Mouse (Mus musculus) mouse trophoblast stem cell (cell line): Measurements from ENCODE around the gene Srrm3.

Source experiments
- in situ Hi-C, 2 experiments: fragments of 300-500 bp; cut with MseI, MboI; formaldehyde crosslinking; loops; 2 replicates in 1 of 2; 3 replicates in 1 of 2; pipeline ENCODE4 v1.15.1; 2025

Srrm3 gene

GRCm38 (mm10) chr5:135903058-135903457, 96.4 kb downstream of the Srrm3 start:
- in situ Hi-C loops = no loop called here

GRCm38 (mm10) chr5:135903551-135904151, 97.0 kb downstream of the Srrm3 start:
- in situ Hi-C loops = no loop called here

GRCm38 (mm10) chr5:135904259-135904658, 97.6 kb downstream of the Srrm3 start:
- in situ Hi-C loops = no loop called here

- in situ Hi-C loops = no loop called here
These were observed 98.9 kb downstream of the Srrm3 start for GRCm38 (mm10) chr5:135905320-135906225.

- in situ Hi-C loops = no loop called here
These were observed 100.2 kb downstream of the Srrm3 start for GRCm38 (mm10) chr5:135906846-135907245.

- in situ Hi-C loops = no loop called here
These were observed 100.6 kb downstream of the Srrm3 start for GRCm38 (mm10) chr5:135907256-135907655.

- in situ Hi-C loops = no loop called here
These were observed 101.5 kb downstream of the Srrm3 start for GRCm38 (mm10) chr5:135908185-135908584.

- in situ Hi-C loops = no loop called here
These were observed 102.3 kb downstream of the Srrm3 start for GRCm38 (mm10) chr5:135908989-135909388.

- in situ Hi-C loops = no loop called here
These were observed 103.0 kb downstream of the Srrm3 start for GRCm38 (mm10) chr5:135909646-135910045.

GRCm38 (mm10) chr5:135910813-135911212, 104.1 kb downstream of the Srrm3 start:
- in situ Hi-C loops = no loop called here

- in situ Hi-C loops = no loop called here
These were observed 105.0 kb downstream of the Srrm3 start for GRCm38 (mm10) chr5:135911633-135912220.

GRCm38 (mm10) chr5:135913201-135913600, 106.5 kb downstream of the Srrm3 start:
- in situ Hi-C loops = no loop called here

GRCm38 (mm10) chr5:135914156-135914555, 107.5 kb downstream of the Srrm3 start:
- in situ Hi-C loops = no loop called here

GRCm38 (mm10) chr5:135916051-135916565, 109.4 kb downstream of the Srrm3 start:
- in situ Hi-C loops = no loop called here

- in situ Hi-C loops = no loop called here
These were observed 109.9 kb downstream of the Srrm3 start for GRCm38 (mm10) chr5:135916601-135917000.

GRCm38 (mm10) chr5:135917327-135918058, 110.8 kb downstream of the Srrm3 start:
- in situ Hi-C loops = no loop called here

GRCm38 (mm10) chr5:135918059-135918437, 111.4 kb downstream of the Srrm3 start:
- in situ Hi-C loops = no loop called here

GRCm38 (mm10) chr5:135918593-135918992, 111.9 kb downstream of the Srrm3 start:
- in situ Hi-C loops = no loop called here

GRCm38 (mm10) chr5:135919902-135920301, 113.2 kb downstream of the Srrm3 start:
- in situ Hi-C loops = no loop called here

- in situ Hi-C loops = no loop called here
These were observed 117.2 kb downstream of the Srrm3 start for GRCm38 (mm10) chr5:135923901-135924300.
